12 mouse cellular contexts compared by ENCODE assay signal in the genomic region with DNA sequence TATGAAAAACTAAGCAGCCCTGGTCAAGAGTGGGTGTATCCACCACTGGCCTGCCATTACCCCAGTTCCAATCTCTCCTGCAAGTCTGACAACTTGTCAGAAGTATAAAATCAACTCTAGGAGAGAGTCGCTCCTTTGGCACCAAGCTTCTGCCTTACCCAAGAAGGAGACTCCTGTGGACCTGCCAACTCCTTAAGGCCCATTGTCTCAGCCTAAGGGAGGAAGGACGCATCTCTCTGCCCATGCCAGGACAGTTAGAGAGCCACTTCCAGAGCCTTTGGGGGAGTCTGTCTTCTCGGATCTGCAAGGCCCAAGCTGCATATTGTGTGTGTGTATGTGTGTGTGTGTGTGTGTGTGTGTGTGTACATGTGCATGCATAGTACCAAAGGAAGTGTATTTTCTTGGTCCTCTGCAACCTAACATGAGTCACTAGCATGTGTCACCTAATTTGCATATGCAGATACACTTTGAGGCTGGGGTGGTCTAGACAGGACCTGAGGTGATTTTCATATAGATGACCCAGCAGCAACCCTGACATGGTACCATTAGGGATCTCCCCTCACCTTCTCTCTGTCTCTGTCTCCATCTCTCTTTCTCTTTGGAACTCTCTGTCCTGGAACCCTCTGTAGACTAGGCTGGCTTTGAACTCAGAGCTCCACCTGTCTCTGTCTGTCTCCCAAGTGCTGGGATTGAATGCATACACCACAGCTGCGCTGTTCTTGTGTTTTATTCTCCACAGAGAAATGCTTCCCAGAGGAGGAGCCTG.
DNase-seq lines count a peak whose midpoint lies in the region; ATAC-seq lines count a peak whose summit lies in the region.
"Had no signal": no experiment of that assay in that cellular context is flagged by ENCODE, and none has a peak within 500 bp of the region (broad histone marks: within the 10 kb centered on the region; RNA-seq: fewer than 3 reads in every experiment).

No protein-coding gene starts in this region.

- WGBS in intestine, embryonic 14.5 days = 85% methylated on average over 4 of the region's 4 CpGs
- 82% methylated on average over 4 of the region's 4 CpGs for WGBS in intestine, embryonic 16.5 days
- WGBS in embryonic facial prominence, embryonic 11.5 days = 89% methylated on average over 4 of the region's 4 CpGs
- 73% methylated on average over 4 of the region's 4 CpGs for WGBS in liver, embryonic 13.5 days (ENCODE audit: insufficient replicate concordance)

- no peaks in the 10 kb centered on the region for H3K27me3 ChIP-seq in intestine, embryonic 14.5 days (replicated peaks; ENCODE audit: control insufficient read depth, insufficient read depth, low read length)
- H3K27me3 ChIP-seq in intestine, embryonic 16.5 days (replicated peaks; ENCODE audit: control insufficient read depth, insufficient read depth, low read length) = no peaks in the 10 kb centered on the region
- no peaks in the 10 kb centered on the region for H3K27me3 ChIP-seq in embryonic facial prominence, embryonic 11.5 days (ENCODE audit: control insufficient read depth, insufficient read depth, low read length)
- no peaks in the 10 kb centered on the region for H3K27me3 ChIP-seq in liver, embryonic 13.5 days
- H3K27me3 ChIP-seq: forebrain, embryonic 15.5 days had no signal

- no peak overlapping the region for H3K4me3 ChIP-seq in intestine, embryonic 14.5 days (ENCODE audit: low read depth, low read length)
- no peak overlapping the region for H3K4me3 ChIP-seq in intestine, embryonic 16.5 days (ENCODE audit: low read length)
- H3K4me3 ChIP-seq in embryonic facial prominence, embryonic 11.5 days (ENCODE audit: low read depth, low read length) = no peak overlapping the region
- H3K4me3 ChIP-seq in liver, embryonic 13.5 days (replicated peaks) = no peak overlapping the region
- H3K4me3 ChIP-seq: forebrain, embryonic 15.5 days had no signal

- ATAC-seq in intestine, embryonic 14.5 days (replicated peaks; ENCODE audit: low FRiP score, low TSS enrichment, low read depth) = no peak
- ATAC-seq in intestine, embryonic 16.5 days = no peak
- ATAC-seq in embryonic facial prominence, embryonic 11.5 days (replicated peaks; ENCODE audit: insufficient number of reproducible peaks, low FRiP score, low TSS enrichment, low read depth) = no peak
- no peak for ATAC-seq in liver, embryonic 13.5 days (ENCODE audit: low read depth)
- ATAC-seq: forebrain, embryonic 15.5 days had no signal

- H3K36me3 ChIP-seq in intestine, embryonic 14.5 days (ENCODE audit: control insufficient read depth, insufficient read depth, low read length) = no peaks in the 10 kb centered on the region
- H3K36me3 ChIP-seq in intestine, embryonic 16.5 days (ENCODE audit: control insufficient read depth, insufficient read depth, low read length) = no peaks in the 10 kb centered on the region
- no peaks in the 10 kb centered on the region for H3K36me3 ChIP-seq in embryonic facial prominence, embryonic 11.5 days (replicated peaks; ENCODE audit: control insufficient read depth, insufficient read depth, low read depth, low read length)
- H3K36me3 ChIP-seq in liver, embryonic 13.5 days = no peaks in the 10 kb centered on the region
- H3K36me3 ChIP-seq: forebrain, embryonic 15.5 days had no signal

- peaks cover 17% of the 10 kb centered on the region for H3K4me1 ChIP-seq in intestine, embryonic 14.5 days (replicated peaks; ENCODE audit: control insufficient read depth, insufficient read depth, low read length)
- 0 out of 2 replicates have a peak, but pooled peaks cover 9% of the 10 kb centered on the region for H3K4me1 ChIP-seq in intestine, embryonic 16.5 days (ENCODE audit: control insufficient read depth, insufficient read depth, low read length)
- H3K4me1 ChIP-seq in embryonic facial prominence, embryonic 11.5 days (ENCODE audit: control insufficient read depth, insufficient read depth, low read length) = peaks cover 9% of the 10 kb centered on the region
- peaks cover 30% of the 10 kb centered on the region for H3K4me1 ChIP-seq in liver, embryonic 13.5 days (replicated peaks)

- H3K9ac ChIP-seq in intestine, embryonic 14.5 days (ENCODE audit: low read length) = no peak overlapping the region
- no peak overlapping the region for H3K9ac ChIP-seq in intestine, embryonic 16.5 days (ENCODE audit: low read depth, low read length)
- H3K9ac ChIP-seq in embryonic facial prominence, embryonic 11.5 days (replicated peaks; ENCODE audit: low read length) = no peak overlapping the region
- H3K9ac ChIP-seq in liver, embryonic 13.5 days = no peak overlapping the region
- H3K9ac ChIP-seq: forebrain, embryonic 15.5 days had no signal

- no peak overlapping the region for H3K4me2 ChIP-seq in intestine, embryonic 14.5 days (ENCODE audit: low read length)
- no peak overlapping the region for H3K4me2 ChIP-seq in intestine, embryonic 16.5 days (ENCODE audit: low read depth, low read length)
- no peak overlapping the region for H3K4me2 ChIP-seq in embryonic facial prominence, embryonic 11.5 days (ENCODE audit: low read depth, low read length)
- H3K4me2 ChIP-seq in liver, embryonic 13.5 days = no peak overlapping the region
- H3K4me2 ChIP-seq: forebrain, embryonic 15.5 days had no signal

- H3K27ac ChIP-seq in intestine, embryonic 14.5 days (ENCODE audit: low read depth) = peak overlapping the region; percentile 78; the same call in 1 of the 2 replicates
- H3K27ac ChIP-seq in intestine, embryonic 16.5 days (ENCODE audit: low read length) = no peak overlapping the region; the same call in 1 of the 2 replicates
- H3K27ac ChIP-seq in embryonic facial prominence, embryonic 11.5 days (replicated peaks; ENCODE audit: low read depth, low read length) = peak overlapping the region; percentile 83
- 0 out of 2 replicates have a peak overlapping the region, but pooled peaks have one; percentile 15 for H3K27ac ChIP-seq in liver, embryonic 13.5 days

- no peaks in the 10 kb centered on the region for H3K9me3 ChIP-seq in intestine, embryonic 14.5 days (ENCODE audit: control insufficient read depth, low read length)
- no peaks in the 10 kb centered on the region for H3K9me3 ChIP-seq in intestine, embryonic 16.5 days (ENCODE audit: control insufficient read depth, low read length)
- H3K9me3 ChIP-seq in embryonic facial prominence, embryonic 11.5 days (replicated peaks; ENCODE audit: control insufficient read depth, low read length) = no peaks in the 10 kb centered on the region
- H3K9me3 ChIP-seq in liver, embryonic 13.5 days (replicated peaks) = no peaks in the 10 kb centered on the region
- H3K9me3 ChIP-seq: forebrain, embryonic 15.5 days had no signal

- DNase-seq in intestine, embryonic 14.5 days (ENCODE audit: low spot score) = peak; percentile 45
- DNase-seq in B cell, adult 2 months = peak; percentile 40 to 41
- no peak for DNase-seq in embryonic facial prominence, embryonic 11.5 days (ENCODE audit: low spot score)
- no peak for DNase-seq in liver, embryonic 13.5 days
- DNase-seq in layer of hippocampus, adult 11-12 months (ENCODE audit: low spot score) = no peak
- DNase-seq in layer of hippocampus, adult 9-10 months (ENCODE audit: low spot score) = no peak
- DNase-seq: cerebellum, adult 9-11 months; lung, postnatal 36 days; right cerebral cortex, postnatal 14 days; thymus, adult 18-20 months had no signal

Comparison
In these comparisons a context has a peak if more than half of its experiments do, and no peak if none do; other contexts are left out.
1. DNase-seq: peak in intestine, embryonic 14.5 days (single experiment) and B cell, adult 2 months (2 of 2); none in embryonic facial prominence, embryonic 11.5 days (single experiment), liver, embryonic 13.5 days (single experiment), layer of hippocampus, adult 11-12 months (single experiment) and layer of hippocampus, adult 9-10 months (single experiment).